Mouse (Mus musculus) bone marrow macrophage, adult 2 months (primary cell): Measurements from ENCODE around the gene Fxyd7.

Source experiments
- CTCF ChIP-seq: IDR thresholded peaks from 2 replicates; pipeline ENCODE4 v1.5.1; 2012; ENCODE audit warnings: low read depth, mild to moderate bottlenecking, low read length, moderate library complexity
- POLR2A ChIP-seq: IDR thresholded peaks from 2 replicates; pipeline ENCODE4 v1.6.1; 2012; ENCODE audit warnings: mild to moderate bottlenecking, low read depth, low read length, borderline replicate concordance

DNA sequence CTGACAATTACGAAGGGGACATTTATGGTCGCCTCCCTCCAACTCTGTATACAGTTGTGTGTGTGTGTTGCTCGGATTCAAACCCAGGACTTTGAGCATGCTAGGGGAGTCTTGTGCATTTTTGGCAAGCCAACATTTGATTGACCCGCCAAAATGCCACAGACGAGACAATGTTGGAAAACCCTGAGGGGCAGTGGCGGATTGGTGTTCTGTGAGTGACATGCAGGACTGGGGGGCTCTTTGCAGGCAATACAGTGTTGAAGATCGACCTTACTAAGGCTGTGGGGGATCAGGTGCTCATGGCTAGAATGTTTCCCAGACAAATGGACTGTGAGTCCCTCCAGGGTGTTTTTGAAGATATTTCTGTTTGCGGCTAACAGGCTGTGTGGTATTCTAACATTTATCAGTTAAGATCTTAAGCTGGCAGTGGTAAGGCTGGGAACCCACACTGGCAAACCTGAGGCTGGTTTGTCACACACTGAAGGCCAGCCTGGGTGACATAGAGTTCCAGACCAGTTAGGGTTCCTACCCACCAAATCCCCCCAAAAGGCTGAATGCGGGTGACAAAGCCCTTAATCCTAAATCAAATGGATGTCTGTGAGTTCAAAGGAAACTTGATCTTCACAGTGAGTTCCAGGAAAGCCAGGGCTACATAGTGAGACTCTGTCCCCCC, 45.8 kb upstream of the Fxyd7 start:
- TF ChIP-seq CTCF (no peak), POLR2A (no peak)
